Mouse (Mus musculus): Measurements from ENCODE around the gene Imp3. TPM values are rescaled to one million over a fixed set of nuclear protein-coding genes. Genes with fewer than 3 reads are reported as not detected.

The Imp3 gene
- total and polyA plus RNA-seq, 3 experiments = 154 to 160 TPM; not detected in 1

GRCm38 (mm10) chr9:56930556-56930955, 6.7 kb upstream of the Imp3 start:
- H3K36me3 ChIP-seq (ENCODE audit: control insufficient read depth in 1 of 2, insufficient read depth in 2 of 2, low read length in 2 of 2) = peaks cover 0 to 4% of the 10 kb centered on the region in 2 experiments; a peak in 2 of 4 replicates
- H3K79me2 ChIP-seq (ENCODE audit: control insufficient read depth, insufficient read depth, low read length, poor library complexity) = no peaks in the 10 kb centered on the region; the same call in 1 of the 2 replicates
- H3K4me3 ChIP-seq (ENCODE audit: control insufficient read depth in 1 of 2, insufficient read depth in 1 of 2, low read depth in 2 of 2, low read length in 2 of 2) = no peak overlapping the region
- no peaks in the 10 kb centered on the region for H3K9me3 ChIP-seq (replicated peaks; ENCODE audit: insufficient read depth, low read length)
- TF ChIP-seq JUND (IDR thresholded peaks at IDR 0.05; ENCODE audit: low read depth, low read length) (no peak), RAD21 (IDR thresholded peaks at IDR 0.05; ENCODE audit: low read depth, low read length) (no peak), MAZ (IDR thresholded peaks at IDR 0.05; ENCODE audit: low read depth, low read length) (no peak), ETS1 (IDR thresholded peaks at IDR 0.05; ENCODE audit: low read depth, low read length) (no peak), MAFK (IDR thresholded peaks at IDR 0.05; ENCODE audit: borderline replicate concordance, low read depth, low read length) (peak; percentile 87), POLR2AphosphoS2 (IDR thresholded peaks at IDR 0.05; ENCODE audit: low read length) (no peak)
- DNase-seq (ENCODE audit: low read depth, low spot score) = no peak
- H3K4me1 ChIP-seq (ENCODE audit: control insufficient read depth in 1 of 2, insufficient read depth in 2 of 2, low read length in 2 of 2) = peaks cover 0 to 9% of the 10 kb centered on the region in 2 experiments; a peak in 3 of 4 replicates
- H3K9ac ChIP-seq (ENCODE audit: control insufficient read depth, low read depth, low read length, poor library complexity, severe bottlenecking) = no peak overlapping the region
- no peaks in the 10 kb centered on the region for H3K27me3 ChIP-seq (ENCODE audit: control insufficient read depth in 1 of 2, insufficient read depth in 2 of 2, low read length in 2 of 2)
- no peak overlapping the region for H3K27ac ChIP-seq (ENCODE audit: control insufficient read depth, low read depth, low read length)

- no peaks in the 10 kb centered on the region for H3K9me3 ChIP-seq (replicated peaks; ENCODE audit: insufficient read depth, low read length)
- H3K79me2 ChIP-seq (ENCODE audit: control insufficient read depth, insufficient read depth, low read length, poor library complexity) = peaks cover 23% of the 10 kb centered on the region
- peak overlapping the region; percentile 80 for H3K27ac ChIP-seq (ENCODE audit: control insufficient read depth, low read depth, low read length)
- H3K4me3 ChIP-seq (ENCODE audit: control insufficient read depth in 1 of 2, insufficient read depth in 1 of 2, low read depth in 2 of 2, low read length in 2 of 2) = peak overlapping the region; percentile 34 to 59
- TF ChIP-seq TBP (IDR thresholded peaks at IDR 0.05; ENCODE audit: low read depth, low read length) = peak; percentile 97
- TF ChIP-seq CTCF (IDR thresholded peaks at IDR 0.05 in 2 of 3, conservative IDR thresholded peaks at IDR 0.05 in 1 of 3; ENCODE audit: control insufficient read depth in 1 of 3, insufficient read depth in 1 of 3, low read depth in 2 of 3, low read length in 3 of 3, poor library complexity in 1 of 3, severe bottlenecking in 1 of 3) = no peak
- DNase-seq (ENCODE audit: low read depth, low spot score) = no peak
- H3K36me3 ChIP-seq (ENCODE audit: control insufficient read depth in 1 of 2, insufficient read depth in 2 of 2, low read length in 2 of 2) = peaks cover 0 to 20% of the 10 kb centered on the region in 2 experiments; a peak in 2 of 4 replicates
- H3K9ac ChIP-seq (ENCODE audit: control insufficient read depth, low read depth, low read length, poor library complexity, severe bottlenecking) = peak overlapping the region; percentile 66
- H3K4me1 ChIP-seq (ENCODE audit: control insufficient read depth in 1 of 2, insufficient read depth in 2 of 2, low read length in 2 of 2) = peaks cover 0 to 4% of the 10 kb centered on the region in 2 experiments
- no peaks in the 10 kb centered on the region for H3K27me3 ChIP-seq (ENCODE audit: control insufficient read depth in 1 of 2, insufficient read depth in 2 of 2, low read length in 2 of 2)
Observed at GRCm38 (mm10) chr9:56936861-56937222, 433 bp upstream of the Imp3 start.

GRCm38 (mm10) chr9:56938374-56938773, 1.1 kb downstream of the Imp3 start:
- H3K4me3 ChIP-seq (ENCODE audit: control insufficient read depth in 1 of 2, insufficient read depth in 1 of 2, low read depth in 2 of 2, low read length in 2 of 2) = peak overlapping the region; percentile 97 to 99
- peak; percentile 64 for DNase-seq (ENCODE audit: low read depth, low spot score)
- H3K9me3 ChIP-seq (replicated peaks; ENCODE audit: insufficient read depth, low read length) = no peaks in the 10 kb centered on the region
- H3K27ac ChIP-seq (ENCODE audit: control insufficient read depth, low read depth, low read length) = peak overlapping the region; percentile 86
- TF ChIP-seq ZC3H11A (IDR thresholded peaks at IDR 0.05; ENCODE audit: low read depth, low read length) (no peak), MAX (IDR thresholded peaks at IDR 0.05; ENCODE audit: low read length) (peak; percentile 70), USF1 (IDR thresholded peaks at IDR 0.05; ENCODE audit: low read depth, low read length) (peak; percentile 29; the same call in 1 of the 2 replicates), POLR2A (IDR thresholded peaks at IDR 0.05; ENCODE audit: control insufficient read depth in 1 of 2, insufficient read depth in 1 of 2, low read depth in 1 of 2, low read length in 2 of 2, poor library complexity in 1 of 2) (0 out of 4 replicates have a peak, but pooled peaks of 1 of the 2 experiments have one; percentile 4), KAT2A (conservative IDR thresholded peaks at IDR 0.05; ENCODE audit: low read depth, low read length) (no peak), MYC (IDR thresholded peaks at IDR 0.05; ENCODE audit: low read depth, low read length) (peak; percentile 23; the same call in 1 of the 2 replicates), HCFC1 (IDR thresholded peaks at IDR 0.05; ENCODE audit: low read depth, low read length) (no peak; the same call in 1 of the 2 replicates), UBTF (IDR thresholded peaks at IDR 0.05; ENCODE audit: borderline replicate concordance, insufficient read depth, low read depth, low read length) (no peak), TCF12 (IDR thresholded peaks at IDR 0.05; ENCODE audit: low read depth, low read length) (no peak), POLR2AphosphoS5 (IDR thresholded peaks at IDR 0.05; ENCODE audit: borderline replicate concordance, low read depth, low read length) (no peak), MAFK (IDR thresholded peaks at IDR 0.05; ENCODE audit: borderline replicate concordance, low read depth, low read length) (no peak), MXI1 (IDR thresholded peaks at IDR 0.05; ENCODE audit: low read depth, low read length) (peak; percentile 79; the same call in 1 of the 2 replicates), ELF1 (IDR thresholded peaks at IDR 0.05; ENCODE audit: low read depth, low read length) (no peak), GATA1 (IDR thresholded peaks at IDR 0.05; ENCODE audit: low read depth, low read length) (peak; percentile 11; the same call in 1 of the 2 replicates), ZNF384 (IDR thresholded peaks at IDR 0.05; ENCODE audit: low read depth, low read length) (no peak), MEF2A (IDR thresholded peaks at IDR 0.05; ENCODE audit: extremely low read depth, insufficient replicate concordance, low read depth, low read length, poor library complexity, severe bottlenecking) (no peak)
- H3K27me3 ChIP-seq (ENCODE audit: control insufficient read depth in 1 of 2, insufficient read depth in 2 of 2, low read length in 2 of 2) = no peaks in the 10 kb centered on the region
- peaks cover 0 to 16% of the 10 kb centered on the region in 2 experiments; a peak in 1 of 4 replicates for H3K36me3 ChIP-seq (ENCODE audit: control insufficient read depth in 1 of 2, insufficient read depth in 2 of 2, low read length in 2 of 2)
- peaks cover 0 to 4% of the 10 kb centered on the region in 2 experiments for H3K4me1 ChIP-seq (ENCODE audit: control insufficient read depth in 1 of 2, insufficient read depth in 2 of 2, low read length in 2 of 2)
- H3K9ac ChIP-seq (ENCODE audit: control insufficient read depth, low read depth, low read length, poor library complexity, severe bottlenecking) = peak overlapping the region; percentile 94
- peaks cover 23% of the 10 kb centered on the region for H3K79me2 ChIP-seq (ENCODE audit: control insufficient read depth, insufficient read depth, low read length, poor library complexity)
